Mouse (Mus musculus) heart, adult 2 months (tissue): ENCODE data around the gene Cyp2b10.

ENCODE experiments used
- CTCF ChIP-seq: fragments of 200-600 bp; IDR thresholded peaks from 2 replicates; pipeline ENCODE4 v1.8.1; 2022; ENCODE audit warnings: antibody characterized with exemption, mild to moderate bottlenecking, moderate library complexity
- EP300 ChIP-seq: fragments of 200-500 bp; IDR thresholded peaks from 2 replicates; pipeline ENCODE4 v1.6.1; 2011; ENCODE audit warnings: low read depth, low read length, control low read depth; ENCODE audit not compliant: insufficient read depth
- POLR2A ChIP-seq: fragments of 200-500 bp; IDR thresholded peaks from 2 replicates; pipeline ENCODE4 v1.6.1; 2011; ENCODE audit warnings: mild to moderate bottlenecking, low read depth, low read length, control low read depth; ENCODE audit not compliant: insufficient read depth

DNA sequence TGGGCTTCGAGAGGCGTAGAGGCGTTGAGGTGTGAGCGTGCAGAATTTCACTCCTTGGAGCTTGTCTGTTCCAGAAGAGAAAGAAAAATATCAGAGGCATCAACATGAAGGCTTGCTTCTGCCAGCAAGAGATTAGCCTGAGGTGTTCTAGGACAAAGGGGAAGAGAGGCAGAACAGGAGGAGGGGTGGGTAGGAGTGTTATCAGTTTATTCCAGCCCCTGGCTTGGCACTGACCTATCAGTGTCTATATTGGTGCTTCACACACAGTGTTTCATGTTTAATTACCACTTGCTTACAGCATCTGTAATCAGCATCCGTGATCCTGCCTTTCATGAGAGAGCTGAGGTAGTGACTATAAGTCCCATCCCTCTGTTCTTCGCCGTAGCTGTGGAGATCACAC lies 644 bp downstream of the Cyp2b10 start:
- TF ChIP-seq CTCF (no peak), POLR2A (no peak), EP300 (no peak)
